Mouse (Mus musculus) megakaryocyte, embryonic 14.5 days (primary cell): Measurements from ENCODE around the gene Tmtc1.

Source experiments
- FLI1 ChIP-seq: IDR thresholded peaks from 2 replicates; pipeline ENCODE4 v1.6.1; 2012; ENCODE audit warnings: low read length, inconsistent platforms, mixed read lengths
- GATA1 ChIP-seq: IDR thresholded peaks from 3 replicates; pipeline ENCODE4 v1.6.1; 2012; ENCODE audit warnings: mixed read lengths, low read length, inconsistent platforms, borderline replicate concordance

GRCm38 (mm10) chr6:148249221-148249620, 195.0 kb downstream of the Tmtc1 start:
- TF ChIP-seq GATA1 (no peak), FLI1 (no peak)
